Comparison of ENCODE assay signal across 10 mouse cellular contexts in the genomic region with DNA sequence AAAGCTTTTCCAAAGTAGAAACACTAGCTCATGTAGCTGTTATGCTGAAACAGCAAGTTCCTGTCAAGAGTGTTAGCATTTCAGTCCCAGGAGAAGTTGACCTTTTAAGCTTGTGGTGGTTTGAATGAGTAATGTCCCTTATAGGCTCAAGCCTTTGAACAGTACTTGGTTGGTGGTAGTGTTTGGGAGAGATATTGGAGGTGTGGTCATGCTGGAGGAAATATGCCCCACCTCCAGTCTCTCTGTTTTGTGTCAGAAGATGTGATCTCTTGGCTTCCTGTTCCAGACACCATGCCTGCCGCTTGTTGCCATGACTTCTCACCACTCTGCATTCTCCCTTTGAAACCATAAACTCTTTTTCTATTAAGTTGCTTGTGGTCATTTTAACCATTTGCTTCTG.
DNase-seq lines count a peak whose midpoint lies in the region; ATAC-seq lines count a peak whose summit lies in the region.
"Had no signal": no experiment of that assay in that cellular context is flagged by ENCODE, and none has a peak within 500 bp of the region (broad histone marks: within the 10 kb centered on the region; RNA-seq: fewer than 3 reads in every experiment).

No protein-coding gene starts in this region.

- H3K27me3 ChIP-seq in kidney, embryonic 16.5 days (ENCODE audit: insufficient read depth, low read length) = no peaks in the 10 kb centered on the region
- no peaks in the 10 kb centered on the region for H3K27me3 ChIP-seq in liver, embryonic 15.5 days
- H3K27me3 ChIP-seq in midbrain, embryonic 13.5 days = no peaks in the 10 kb centered on the region
- H3K27me3 ChIP-seq: hindbrain, embryonic 15.5 days had no signal

- no peak overlapping the region for H3K9ac ChIP-seq in kidney, embryonic 16.5 days (replicated peaks; ENCODE audit: low read length)
- no peak overlapping the region for H3K9ac ChIP-seq in liver, embryonic 15.5 days
- H3K9ac ChIP-seq in midbrain, embryonic 13.5 days (replicated peaks) = no peak overlapping the region
- H3K9ac ChIP-seq: hindbrain, embryonic 15.5 days had no signal

- no peak overlapping the region for H3K27ac ChIP-seq in kidney, embryonic 16.5 days (ENCODE audit: low read length)
- no peak overlapping the region for H3K27ac ChIP-seq in liver, embryonic 15.5 days (replicated peaks)
- H3K27ac ChIP-seq in midbrain, embryonic 13.5 days = no peak overlapping the region
- H3K27ac ChIP-seq: hindbrain, embryonic 15.5 days had no signal

- H3K4me1 ChIP-seq in kidney, embryonic 16.5 days (ENCODE audit: insufficient read depth, low read length) = 0 out of 2 replicates have a peak, but pooled peaks cover 4% of the 10 kb centered on the region
- H3K4me1 ChIP-seq in liver, embryonic 15.5 days (replicated peaks) = peaks cover 19% of the 10 kb centered on the region
- no peaks in the 10 kb centered on the region for H3K4me1 ChIP-seq in midbrain, embryonic 13.5 days (replicated peaks)
- H3K4me1 ChIP-seq: hindbrain, embryonic 15.5 days had no signal

- no peak overlapping the region for H3K4me2 ChIP-seq in kidney, embryonic 16.5 days (replicated peaks; ENCODE audit: low read depth, low read length)
- H3K4me2 ChIP-seq in liver, embryonic 15.5 days = no peak overlapping the region
- no peak overlapping the region for H3K4me2 ChIP-seq in midbrain, embryonic 13.5 days (replicated peaks)
- H3K4me2 ChIP-seq: hindbrain, embryonic 15.5 days; midbrain, embryonic 11.5 days had no signal

- WGBS in kidney, embryonic 16.5 days = 79% methylated on average over 1 of the region's 1 CpGs
- WGBS in liver, embryonic 15.5 days (ENCODE audit: insufficient replicate concordance) = 23% methylated on average over 1 of the region's 1 CpGs
- 82% methylated on average over 1 of the region's 1 CpGs for WGBS in midbrain, embryonic 13.5 days

- H3K9me3 ChIP-seq in kidney, embryonic 16.5 days (ENCODE audit: low read length) = no peaks in the 10 kb centered on the region
- no peaks in the 10 kb centered on the region for H3K9me3 ChIP-seq in liver, embryonic 15.5 days (replicated peaks)
- no peaks in the 10 kb centered on the region for H3K9me3 ChIP-seq in midbrain, embryonic 13.5 days
- H3K9me3 ChIP-seq: hindbrain, embryonic 15.5 days had no signal

- no peak overlapping the region for H3K4me3 ChIP-seq in kidney, embryonic 16.5 days (ENCODE audit: low read length)
- H3K4me3 ChIP-seq in liver, embryonic 15.5 days (replicated peaks) = no peak overlapping the region
- H3K4me3 ChIP-seq in midbrain, embryonic 13.5 days (replicated peaks) = no peak overlapping the region
- H3K4me3 ChIP-seq: hindbrain, embryonic 15.5 days had no signal

- no peak for DNase-seq in kidney, adult 11 months
- DNase-seq in thymus, postnatal 4 days = peak; percentile 22
- no peak for DNase-seq in layer of hippocampus, postnatal 25 days (ENCODE audit: extremely low spot score in 1 of 2, low spot score in 1 of 2)
- DNase-seq in kidney, postnatal 4 days = no peak

- no peaks in the 10 kb centered on the region for H3K36me3 ChIP-seq in kidney, embryonic 16.5 days (ENCODE audit: insufficient read depth, low read length)
- H3K36me3 ChIP-seq in liver, embryonic 15.5 days (replicated peaks) = 0 out of 2 replicates have a peak, but pooled peaks cover 3% of the 10 kb centered on the region
- no peaks in the 10 kb centered on the region for H3K36me3 ChIP-seq in midbrain, embryonic 13.5 days
- H3K36me3 ChIP-seq: hindbrain, embryonic 15.5 days had no signal

- 0 out of 2 replicates have a peak, but pooled peaks have one; percentile 19 for ATAC-seq in kidney, embryonic 16.5 days (ENCODE audit: low FRiP score, low TSS enrichment)
- ATAC-seq in activated CD4-positive, CD25-positive, alpha-beta regulatory T cell, adult 4 months = peak; percentile 91
- peak; percentile 69 for ATAC-seq in liver, embryonic 15.5 days (ENCODE audit: insufficient read depth)
- no peak for ATAC-seq in midbrain, embryonic 13.5 days
